Mouse (Mus musculus): ENCODE results near the gene Zfp748.

The Zfp748 gene

DNA sequence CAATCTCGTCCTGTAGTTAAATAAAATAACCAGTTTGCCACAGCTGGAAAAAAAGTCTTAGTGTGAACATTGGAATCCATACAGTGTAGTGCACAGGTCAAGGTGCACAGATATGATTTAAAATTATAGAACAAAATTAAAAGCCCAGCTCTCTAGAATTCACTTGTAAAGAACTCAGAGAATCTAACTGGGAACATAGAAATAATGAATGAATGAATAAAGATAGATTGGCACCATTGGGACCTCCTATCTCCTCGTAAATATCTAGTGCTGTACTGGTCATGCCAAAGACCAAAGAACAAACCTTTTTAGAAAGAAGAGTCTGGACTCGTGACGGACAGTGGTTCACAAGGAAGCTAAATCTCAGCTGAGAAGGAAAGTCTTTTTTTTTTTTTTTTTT is at the start of gene Zfp748:
TSS of gene Zfp748 (minus strand) at position 101 of the 400 bp plus-strand sequence.
- no peak for DNase-seq (ENCODE audit: low read depth, low spot score)

DNA sequence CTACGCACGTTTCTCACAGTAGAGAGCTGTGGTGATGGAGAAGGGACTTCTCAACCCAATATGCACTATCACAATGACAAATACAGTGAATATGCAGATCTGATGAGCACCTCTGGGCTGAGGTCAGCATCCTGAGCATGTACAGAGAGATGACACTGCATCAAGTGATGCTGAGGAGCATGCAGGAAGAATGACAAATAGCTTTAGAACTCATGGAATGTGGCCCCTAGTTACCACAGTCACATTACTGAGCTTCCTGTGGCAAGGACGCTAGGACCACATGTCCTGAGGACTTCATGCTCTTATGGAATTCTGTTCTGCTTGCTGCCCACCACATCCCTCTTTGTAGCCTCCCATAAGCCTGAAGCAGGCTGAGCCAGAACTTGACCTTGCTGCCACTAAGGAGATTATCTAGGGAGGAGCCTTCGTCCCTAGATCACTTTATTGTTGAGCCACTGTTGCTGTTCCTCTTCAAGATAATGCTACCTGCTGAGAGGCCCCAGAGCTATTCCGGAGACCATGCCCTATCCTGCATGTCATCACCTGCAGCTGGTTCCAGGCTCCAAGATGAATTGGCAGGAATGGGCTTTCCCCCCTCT is 19.1 kb upstream of the Zfp748 start:
- no peak for DNase-seq (ENCODE audit: low read depth, low spot score)

DNA sequence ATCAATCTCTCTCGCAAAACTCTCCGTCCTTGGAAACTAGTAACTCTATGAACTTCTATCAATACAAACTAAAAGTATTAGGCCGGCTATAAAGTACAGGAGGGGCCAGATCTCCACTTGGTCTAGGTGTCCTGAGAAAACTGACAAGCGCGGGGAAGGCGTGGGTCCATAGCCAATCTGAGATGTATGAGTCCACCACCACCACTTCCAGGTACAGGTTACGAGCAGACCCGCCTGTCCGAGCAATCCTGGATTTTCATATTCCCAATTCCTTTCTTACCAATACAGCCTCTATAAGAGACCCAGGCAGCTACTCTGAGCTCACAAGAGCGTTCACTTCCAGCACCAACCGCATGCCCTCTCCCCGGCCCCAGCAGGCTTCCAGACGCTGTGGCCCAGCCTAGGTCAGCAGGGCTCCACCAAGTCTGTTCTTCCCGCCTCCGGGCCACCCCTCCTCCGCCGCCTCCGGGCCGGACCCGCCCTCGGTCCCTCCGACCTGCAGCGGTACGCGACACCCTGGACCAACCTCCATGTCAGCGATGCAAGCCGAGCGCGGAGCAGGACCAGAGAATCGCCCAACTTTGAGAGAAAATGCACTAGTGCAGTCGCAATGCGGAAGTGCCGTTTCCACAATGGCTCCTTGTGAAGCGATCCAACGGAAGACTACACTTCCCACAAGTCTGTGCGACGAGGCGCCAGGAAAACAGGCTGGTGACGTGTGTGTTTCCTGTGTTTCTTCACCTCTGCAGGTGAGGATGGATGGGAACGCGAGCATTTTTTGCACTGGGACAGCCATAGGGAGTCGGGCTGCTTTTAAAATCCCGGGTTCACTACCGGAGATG is 904 bp downstream of the Zfp748 start:
- peak; percentile 94 for DNase-seq (ENCODE audit: low read depth, low spot score)

DNA sequence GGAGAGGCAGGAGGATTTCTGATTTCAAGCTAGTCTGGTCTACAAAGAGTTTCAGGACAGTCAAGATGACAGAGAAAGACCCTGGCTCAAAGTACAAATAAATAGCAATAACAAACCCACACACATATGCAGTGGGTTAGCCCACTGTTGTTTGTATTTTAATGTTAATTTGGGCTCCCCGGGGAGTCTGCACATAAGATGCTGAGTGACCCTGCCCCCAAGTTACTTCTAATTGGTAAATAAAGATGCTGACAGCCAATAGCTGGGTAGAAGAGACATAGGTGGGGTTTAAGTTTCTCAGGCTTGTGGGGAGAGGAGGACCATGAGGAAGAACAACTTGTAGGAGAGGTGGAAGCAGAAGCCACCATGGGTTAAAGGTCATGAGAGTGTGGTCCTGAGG is 7.7 kb downstream of the Zfp748 start:
- DNase-seq (ENCODE audit: low read depth, low spot score), result no peak

DNA sequence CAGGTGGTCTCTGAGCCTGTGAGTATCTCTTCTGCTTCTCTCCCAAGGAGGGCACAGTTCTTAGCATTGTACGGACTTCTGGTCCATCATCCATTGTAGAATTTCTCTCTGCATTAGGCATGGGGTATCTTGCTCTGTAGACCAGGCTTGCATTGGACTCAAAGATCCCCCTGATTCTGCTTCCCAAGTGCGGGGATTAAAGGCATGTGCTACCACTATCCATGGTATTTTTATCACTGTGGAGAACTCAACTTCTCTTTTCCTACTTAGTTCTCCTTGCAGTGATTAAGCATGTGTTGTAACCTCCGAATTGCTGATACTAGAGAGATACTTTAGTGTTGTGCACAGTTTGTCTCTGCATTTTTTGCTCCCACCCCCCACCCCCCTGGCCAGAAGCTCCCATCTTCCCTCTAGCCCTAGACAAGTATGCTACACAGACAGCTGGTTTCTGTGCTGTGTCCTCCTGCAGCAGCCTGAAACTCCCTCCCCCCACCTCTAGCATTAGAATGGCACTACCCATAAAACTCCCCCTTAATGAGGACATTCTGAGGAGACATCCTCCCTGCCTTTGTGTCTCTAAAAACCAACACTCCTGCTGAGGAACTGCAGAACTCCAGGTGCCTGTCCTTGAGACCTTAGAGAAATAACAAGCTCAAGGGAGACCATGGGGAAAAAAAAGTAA is 26.4 kb downstream of the Zfp748 start:
- DNase-seq (ENCODE audit: low read depth, low spot score), result no peak

DNA sequence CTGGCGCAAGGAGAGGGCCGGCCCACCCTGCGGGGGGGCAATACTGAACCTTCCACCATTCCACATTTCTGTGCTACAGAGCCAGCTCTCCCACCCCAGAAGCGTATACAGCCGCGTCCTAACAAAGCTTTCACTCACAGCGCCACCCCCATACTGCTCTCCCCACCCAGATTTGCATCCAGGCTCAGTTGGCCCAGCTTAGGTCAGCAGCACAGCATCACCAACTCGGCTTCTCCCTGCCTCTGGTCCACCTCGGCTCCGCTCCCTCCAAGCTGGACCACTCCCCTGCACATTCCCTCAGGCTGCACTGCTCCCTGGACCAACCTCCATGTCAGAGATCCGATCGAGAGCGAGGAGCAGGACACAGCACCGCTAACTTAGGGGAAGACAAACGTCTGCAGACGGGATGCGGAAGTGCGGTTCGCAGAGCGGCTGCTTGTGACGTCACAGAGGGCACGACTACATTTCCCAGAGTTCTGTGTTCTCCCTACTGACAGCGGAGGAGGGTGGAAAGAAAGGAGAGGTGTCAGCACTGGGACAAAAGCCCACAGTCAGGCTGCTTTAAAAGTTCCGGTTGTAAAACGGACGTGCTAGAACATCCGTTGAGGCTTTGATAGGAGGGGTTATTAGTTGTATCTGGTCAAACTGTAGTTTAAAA is 27.7 kb downstream of the Zfp748 start, which contains the start of the genes Gm26965 and Zfp87:
TSS of gene Gm26965 (minus strand) at position 399 of the 658 bp plus-strand sequence.
TSS of gene Zfp87 (minus strand) at position 425 of the 658 bp plus-strand sequence.
- peak; percentile 96 for DNase-seq (ENCODE audit: low read depth, low spot score)

DNA sequence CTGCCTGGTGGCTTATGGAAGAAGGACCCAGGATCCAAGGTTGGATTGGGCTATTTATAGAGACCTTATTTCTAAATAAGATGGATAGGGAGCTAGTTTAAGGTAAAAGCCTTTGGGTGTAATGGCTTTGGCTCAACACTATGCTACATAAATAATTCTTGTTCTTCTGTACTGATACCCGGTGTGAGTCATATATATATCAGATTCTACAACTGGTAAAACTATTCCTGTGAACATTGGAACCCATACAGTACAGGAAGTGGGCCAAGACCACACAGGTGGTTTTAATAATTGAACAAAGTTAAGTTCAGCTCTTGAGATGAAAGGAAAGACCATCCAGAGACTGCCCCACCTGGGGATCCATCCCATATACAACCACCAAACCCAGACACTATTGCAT is 52.7 kb downstream of the Zfp748 start:
- DNase-seq (ENCODE audit: low read depth, low spot score), result no peak

DNA sequence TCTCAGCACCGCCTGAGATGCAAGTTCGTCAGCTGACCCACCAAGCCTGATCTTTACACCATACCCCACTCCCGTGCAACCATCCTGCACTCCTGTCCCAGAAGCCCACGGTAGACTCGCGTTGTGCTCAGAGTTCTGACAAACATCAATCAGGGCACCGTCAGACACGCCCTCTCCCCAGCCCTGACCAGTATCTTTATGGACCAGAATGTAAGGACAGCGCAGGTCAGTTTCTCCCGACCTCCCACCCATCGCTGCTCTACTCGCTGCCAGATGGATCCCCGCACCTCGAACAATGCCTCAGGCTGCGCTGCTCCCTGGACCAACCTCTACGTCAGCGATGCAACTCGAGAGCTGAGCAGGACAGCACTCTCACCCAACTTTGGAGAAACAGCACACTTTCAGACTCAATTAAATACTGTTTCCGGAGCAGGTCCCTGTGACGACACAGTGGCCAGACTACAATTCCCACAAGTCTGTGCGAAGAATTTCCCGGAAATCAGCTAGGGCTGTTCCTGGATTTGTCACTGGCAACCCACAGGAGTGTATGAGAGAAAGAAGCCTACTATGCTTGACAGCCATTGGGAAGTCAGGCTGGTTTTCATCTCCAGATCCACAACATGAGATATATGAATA is 53.4 kb downstream of the Zfp748 start, which contains the start of gene Zfp58:
TSS of gene Zfp58 (minus strand) at position 472 of the 636 bp plus-strand sequence.
- DNase-seq (ENCODE audit: low read depth, low spot score), result peak; percentile 89

DNA sequence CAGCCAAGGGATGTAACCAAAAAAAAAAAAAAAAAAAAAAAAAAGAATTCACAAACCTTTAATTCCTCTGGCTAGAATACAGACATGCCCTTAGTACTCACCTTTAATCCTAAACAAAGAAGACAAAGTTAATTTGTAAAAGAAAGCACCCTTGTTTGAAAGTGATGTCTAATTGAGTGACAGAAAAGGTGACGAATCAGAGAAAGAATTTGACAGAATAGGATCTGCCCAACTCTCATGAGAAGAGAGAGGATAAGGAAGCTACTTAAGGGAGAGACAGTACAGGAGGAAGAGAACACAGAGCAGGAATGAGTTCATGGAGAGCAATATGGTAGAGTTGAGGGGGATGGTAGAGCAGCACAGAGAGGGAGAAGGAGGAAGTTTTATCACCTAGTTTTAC is 58.0 kb downstream of the Zfp748 start:
- DNase-seq (ENCODE audit: low read depth, low spot score), result no peak

Data from CD4-positive, CD25-positive, alpha-beta regulatory T cell, adult 2 months (primary cell).